Mouse (Mus musculus) T-helper 17 cell (primary cell): ENCODE measurements at regions not wholly inside any gene's neighbourhood (a gene's known extent, or its start where the extent isn't known, plus 50 kb on each side); places are given as distances from the start of the nearest gene placed in this dataset.

Experiments
- in situ Hi-C, 2 experiments: fragments of 300-600 bp; cut with MboI, MseI; formaldehyde crosslinking; loops; 1 replicate in 1 of 2; 2 replicates in 1 of 2; pipeline ENCODE4 v1.15.1; 2025; ENCODE audit warnings: high pct_unique_total_duplicates in 2 of 2

- in situ Hi-C loops, result no loop called here
These were observed 137.7 kb downstream of the Ube2u start for GRCm38 (mm10) chr4:100616161-100616915.

GRCm38 (mm10) chr4:100616916-100617488 is 138.4 kb downstream of the Ube2u start:
- in situ Hi-C loops, result no loop called here

GRCm38 (mm10) chr4:100624656-100625055 is 146.0 kb downstream of the Ube2u start:
- in situ Hi-C loops, result no loop called here

- in situ Hi-C loops, result no loop called here
These were observed 147.9 kb downstream of the Ube2u start for GRCm38 (mm10) chr4:100626551-100626950.

- in situ Hi-C loops, result no loop called here
These were observed 142.1 kb upstream of the Cachd1 start for GRCm38 (mm10) chr4:100634388-100634787.

GRCm38 (mm10) chr4:100637597-100637996 is 138.9 kb upstream of the Cachd1 start:
- in situ Hi-C loops, result no loop called here

- in situ Hi-C loops, result no loop called here
These were observed 115.3 kb upstream of the Cachd1 start for GRCm38 (mm10) chr4:100661154-100661553.

- in situ Hi-C loops, result no loop called here
These were observed 111.7 kb upstream of the Cachd1 start for GRCm38 (mm10) chr4:100664619-100665264.

GRCm38 (mm10) chr4:100670553-100670952 is 105.9 kb upstream of the Cachd1 start:
- in situ Hi-C loops, result no loop called here

- in situ Hi-C loops, result no loop called here
These were observed 101.6 kb upstream of the Cachd1 start for GRCm38 (mm10) chr4:100674916-100675315.

- in situ Hi-C loops, result no loop called here
These were observed 92.7 kb upstream of the Cachd1 start for GRCm38 (mm10) chr4:100683757-100684156.

GRCm38 (mm10) chr4:100700002-100700401 is 76.5 kb upstream of the Cachd1 start:
- in situ Hi-C loops, result no loop called here

GRCm38 (mm10) chr4:100700418-100700817 is 76.1 kb upstream of the Cachd1 start:
- in situ Hi-C loops, result no loop called here

GRCm38 (mm10) chr4:100705960-100706359 is 70.5 kb upstream of the Cachd1 start:
- in situ Hi-C loops, result no loop called here

GRCm38 (mm10) chr4:100707125-100707524 is 69.3 kb upstream of the Cachd1 start:
- in situ Hi-C loops, result no loop called here

- in situ Hi-C loops, result no loop called here
These were observed 68.2 kb upstream of the Cachd1 start for GRCm38 (mm10) chr4:100708247-100708646.

GRCm38 (mm10) chr4:100714240-100714639 is 62.2 kb upstream of the Cachd1 start:
- in situ Hi-C loops, result no loop called here

GRCm38 (mm10) chr4:100717601-100718000 is 58.9 kb upstream of the Cachd1 start:
- in situ Hi-C loops, result loop anchor here in 1 of 2 experiments (5.0 kb wide), 1 partner anchor 635 kb away; no protein-coding TSS in a partner anchor

- in situ Hi-C loops, result loop anchor here in 1 of 2 experiments (10.0 kb wide), 1 partner anchor 412 kb away; no protein-coding TSS in a partner anchor
These were observed 53.9 kb upstream of the Cachd1 start for GRCm38 (mm10) chr4:100722532-100722931.

- in situ Hi-C loops, result loop anchor here in 1 of 2 experiments (10.0 kb wide), 1 partner anchor 412 kb away; no protein-coding TSS in a partner anchor
These were observed 53.4 kb upstream of the Cachd1 start for GRCm38 (mm10) chr4:100723053-100723452.

- in situ Hi-C loops, result loop anchor here in 1 of 2 experiments (10.0 kb wide), 1 partner anchor 409 kb away; no protein-coding TSS in a partner anchor
These were observed 50.7 kb upstream of the Cachd1 start for GRCm38 (mm10) chr4:100725811-100726210.

- in situ Hi-C loops, result loop anchor here in 1 of 2 experiments (10.0 kb wide), 1 partner anchor 408 kb away; no protein-coding TSS in a partner anchor
These were observed 50.0 kb upstream of the Cachd1 start for GRCm38 (mm10) chr4:100726496-100726895.
